Mouse (Mus musculus) right cerebral cortex, postnatal 4 days (tissue): ENCODE results near the gene Htra3.

ENCODE experiments used
- DNase-seq: peaks from one replicate; pipeline ENCODE4 v3.0.0-alpha.2; 2022

The Htra3 gene

DNA sequence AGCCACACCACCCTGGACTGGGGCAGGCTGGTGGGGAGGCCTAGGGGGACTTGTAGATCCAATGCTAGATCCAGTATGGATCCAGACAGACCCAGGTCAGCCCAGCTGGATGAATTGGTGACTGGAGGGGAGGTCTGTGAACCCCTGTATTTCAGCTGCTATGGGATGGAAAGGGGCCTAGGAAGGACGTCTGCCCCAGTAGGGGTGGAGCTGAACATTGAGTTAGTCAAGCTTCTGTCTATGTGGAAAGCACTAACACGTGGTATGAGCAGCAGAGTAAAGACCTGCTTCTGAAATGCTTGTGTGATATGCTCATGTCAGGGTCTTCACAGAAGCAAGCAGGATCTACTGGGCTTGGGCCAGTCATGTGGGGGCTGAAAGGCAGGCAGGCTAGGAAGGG lies 31.4 kb downstream of the Htra3 start:
- DNase-seq = no peak

DNA sequence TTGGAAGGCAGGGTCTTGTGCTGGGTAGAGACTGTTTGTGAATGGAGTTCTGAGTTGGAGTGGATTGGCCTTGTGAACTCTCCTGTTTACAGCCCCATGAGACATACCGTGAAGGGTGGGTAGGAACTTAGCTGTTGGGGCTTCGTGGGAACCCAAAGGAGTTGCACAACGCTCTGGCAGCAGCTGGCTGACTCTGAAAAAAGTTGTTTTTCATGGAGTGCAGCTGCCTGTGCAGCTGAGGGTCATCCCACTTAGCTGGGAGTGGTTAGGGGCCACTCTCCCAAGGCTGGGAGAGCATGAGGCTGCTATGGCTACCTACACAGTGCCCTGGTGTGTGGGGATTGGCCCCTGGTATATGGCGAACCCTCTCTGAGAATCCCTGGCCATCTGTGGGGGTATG lies 32.0 kb downstream of the Htra3 start:
- no peak for DNase-seq

DNA sequence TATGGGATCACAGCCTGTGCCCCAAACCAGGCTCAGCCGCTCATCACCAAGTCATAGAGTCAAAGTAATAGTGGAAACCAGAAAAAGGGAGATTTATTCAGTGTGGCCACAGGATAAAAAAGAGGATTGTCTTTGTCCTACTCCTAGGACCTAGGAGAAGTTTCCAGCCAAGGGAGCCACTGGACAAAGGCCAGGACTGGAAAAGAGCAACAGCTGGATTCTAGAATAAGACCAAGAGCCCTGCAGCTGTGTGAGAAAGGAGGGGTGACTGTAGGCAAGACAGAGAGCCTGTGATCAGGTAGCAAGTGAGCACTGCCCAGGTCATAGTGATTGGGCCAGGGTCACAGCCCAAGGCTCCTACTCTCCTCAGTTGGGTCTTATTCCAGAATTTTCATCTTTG lies 32.7 kb downstream of the Htra3 start:
- DNase-seq = no peak

DNA sequence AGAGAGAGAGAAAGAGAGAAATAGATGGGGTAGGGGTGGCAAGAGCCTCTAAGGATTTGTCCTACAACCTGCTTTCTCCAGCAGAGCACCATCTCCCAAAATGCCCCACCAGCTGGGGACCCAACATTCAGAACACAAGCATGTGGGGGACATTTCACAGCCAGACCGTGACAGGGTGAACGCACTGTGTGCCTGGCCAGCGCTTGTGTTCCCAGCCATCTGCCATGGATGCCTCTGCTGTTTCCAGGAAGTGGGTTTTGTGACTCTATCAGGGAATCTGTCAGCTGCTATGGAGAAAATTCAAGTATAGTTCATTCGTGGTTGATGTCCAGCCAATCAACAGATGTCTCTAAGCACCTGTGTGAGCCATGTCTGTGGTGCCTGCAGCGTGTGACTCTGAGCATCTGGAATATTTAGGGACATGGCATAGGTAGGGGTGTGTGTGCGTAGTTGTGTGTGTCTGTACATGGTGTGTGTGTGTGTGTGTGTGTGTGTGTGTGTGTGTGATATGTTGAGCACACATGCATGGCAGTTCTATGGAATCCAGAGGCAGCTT lies 33.6 kb downstream of the Htra3 start:
- DNase-seq = no peak

DNA sequence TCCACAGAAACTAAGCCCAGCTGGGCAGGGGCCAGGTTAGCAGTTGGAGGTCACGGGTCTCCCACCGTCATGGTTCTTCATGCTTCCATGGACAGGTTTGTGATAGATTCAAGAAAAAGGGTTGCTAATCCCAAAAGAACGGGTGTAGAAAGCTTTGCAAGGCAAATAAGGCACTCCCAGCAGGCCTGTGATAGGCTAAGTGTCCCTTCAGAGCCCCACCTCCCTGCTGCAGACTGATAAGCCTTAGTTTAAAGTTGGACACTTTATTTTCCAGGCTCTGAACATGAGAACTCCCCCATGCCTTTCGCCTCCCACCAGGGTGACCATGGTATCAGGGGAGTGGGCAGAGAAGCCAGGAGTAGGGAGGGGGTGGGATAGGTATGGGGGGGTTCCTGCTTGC lies 35.5 kb downstream of the Htra3 start:
- no peak for DNase-seq

DNA sequence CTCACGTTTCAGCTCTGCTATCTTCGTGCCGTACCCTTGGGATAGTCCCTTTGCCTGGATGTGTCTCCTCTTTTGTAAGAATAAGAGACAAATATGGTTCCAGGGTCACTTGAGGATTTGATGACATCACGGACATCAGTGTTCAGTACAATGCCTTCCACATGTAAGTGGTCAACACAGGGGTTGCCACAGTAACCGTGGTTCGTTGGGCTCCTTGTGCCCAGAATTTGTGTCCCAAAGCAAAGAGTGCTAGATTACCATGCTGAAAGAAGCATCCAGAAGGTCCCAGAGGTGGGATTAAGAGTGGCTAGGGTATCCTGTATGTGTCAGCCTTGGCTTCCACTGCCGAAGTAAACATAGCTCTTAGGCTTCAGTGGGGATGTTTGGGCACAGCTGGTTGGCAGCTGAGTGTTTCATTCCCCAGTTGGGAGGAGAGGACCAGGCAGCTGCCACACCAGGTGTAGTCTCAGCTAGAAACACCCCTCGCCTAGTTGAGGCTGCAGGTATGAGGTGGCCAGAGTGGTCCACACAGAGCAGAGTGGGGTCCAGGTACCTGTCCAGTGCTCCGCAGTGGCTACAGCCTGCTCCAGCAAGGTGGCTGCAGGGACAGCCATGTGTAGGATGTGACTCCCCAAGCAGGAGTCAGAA lies 36.1 kb downstream of the Htra3 start:
- no peak for DNase-seq

DNA sequence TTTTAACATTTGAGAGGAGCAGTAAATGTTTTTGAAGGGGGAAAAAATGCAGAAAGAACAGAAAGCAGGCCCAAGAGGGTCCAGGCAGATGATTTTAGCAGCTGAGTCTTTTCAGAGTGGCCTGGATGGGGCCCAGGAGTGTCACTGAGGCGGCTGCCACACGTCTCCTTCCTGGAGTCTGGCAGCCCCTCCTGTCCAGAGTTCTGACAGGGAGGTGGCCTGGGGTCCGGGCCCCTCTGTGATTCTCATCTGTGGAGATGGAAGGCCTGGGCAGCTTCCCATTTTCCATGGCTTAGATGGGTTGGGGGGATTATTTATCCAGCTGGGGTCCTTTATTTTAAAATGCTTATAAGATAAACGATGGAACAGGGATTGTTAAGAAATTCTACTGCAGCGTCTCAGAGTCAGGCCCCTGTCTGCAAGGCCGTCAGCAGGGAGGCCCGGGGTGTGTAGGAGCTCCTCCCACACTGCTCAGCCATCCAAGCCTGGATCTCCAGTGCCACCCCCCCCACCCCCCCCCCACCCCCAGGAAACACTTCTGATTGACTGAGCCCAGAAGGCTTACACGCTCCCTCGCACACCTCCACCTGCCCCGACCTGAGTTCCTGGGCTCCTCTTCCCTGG lies 37.5 kb downstream of the Htra3 start:
- no peak for DNase-seq

DNA sequence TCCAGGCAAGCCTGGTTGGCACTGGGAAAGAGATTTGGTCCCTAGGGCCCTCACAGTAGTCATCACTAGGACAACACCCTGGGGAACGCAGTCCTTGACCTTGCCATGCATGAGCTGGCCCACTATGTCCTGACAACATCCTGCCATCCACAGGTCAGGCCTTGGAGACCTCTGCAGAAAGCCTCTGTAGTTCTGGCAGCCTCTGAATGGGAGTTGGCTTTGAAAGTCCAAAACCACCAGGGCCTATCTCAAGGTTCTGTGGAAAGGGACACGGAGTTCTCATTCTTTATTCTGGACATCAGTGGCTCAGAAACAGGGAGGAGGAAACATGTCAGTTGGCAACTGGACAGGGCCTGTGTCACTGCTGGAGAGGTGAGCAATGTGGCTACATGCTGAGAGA lies 43.6 kb downstream of the Htra3 start:
- DNase-seq = no peak

DNA sequence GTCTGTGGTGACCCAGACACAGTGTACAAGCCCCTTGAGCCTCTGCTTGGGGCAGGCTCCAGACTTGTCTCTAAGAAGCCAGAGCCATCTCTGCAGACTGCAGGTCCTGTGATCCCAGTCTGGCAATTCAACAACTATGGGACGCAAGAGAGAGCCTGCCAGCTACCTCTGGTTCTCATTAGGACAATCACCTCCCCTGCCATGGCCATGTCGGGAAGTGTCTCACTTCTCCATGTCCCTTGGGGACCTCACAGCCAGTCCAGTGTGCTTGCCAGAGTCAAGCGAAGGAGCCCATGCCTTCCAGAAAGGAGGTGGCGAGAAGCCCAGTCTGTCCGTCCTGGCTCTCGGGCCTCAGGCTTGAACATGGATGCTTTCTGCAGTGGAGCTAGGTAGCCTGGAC lies 46.7 kb downstream of the Htra3 start:
- no peak for DNase-seq

DNA sequence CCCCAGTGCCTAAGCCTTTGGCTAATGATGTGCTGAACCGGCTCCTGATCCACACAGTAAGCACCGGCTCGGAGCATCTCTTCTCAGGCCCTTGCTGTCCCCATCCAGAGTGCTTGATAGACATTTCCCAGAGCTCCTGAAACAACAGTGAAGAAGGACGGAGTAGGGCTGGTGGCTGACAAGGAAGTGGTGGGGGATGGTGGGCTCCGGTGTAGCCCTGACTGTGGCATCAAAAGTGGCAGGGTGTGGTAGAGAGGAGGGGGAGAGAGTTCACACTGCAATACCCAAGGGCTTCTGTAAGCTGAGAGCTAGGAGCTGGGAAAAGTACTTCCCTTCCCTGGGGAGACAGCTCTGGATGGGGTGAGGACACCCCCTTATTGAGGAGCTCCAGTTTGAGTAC lies 47.8 kb downstream of the Htra3 start:
- DNase-seq = no peak

DNA sequence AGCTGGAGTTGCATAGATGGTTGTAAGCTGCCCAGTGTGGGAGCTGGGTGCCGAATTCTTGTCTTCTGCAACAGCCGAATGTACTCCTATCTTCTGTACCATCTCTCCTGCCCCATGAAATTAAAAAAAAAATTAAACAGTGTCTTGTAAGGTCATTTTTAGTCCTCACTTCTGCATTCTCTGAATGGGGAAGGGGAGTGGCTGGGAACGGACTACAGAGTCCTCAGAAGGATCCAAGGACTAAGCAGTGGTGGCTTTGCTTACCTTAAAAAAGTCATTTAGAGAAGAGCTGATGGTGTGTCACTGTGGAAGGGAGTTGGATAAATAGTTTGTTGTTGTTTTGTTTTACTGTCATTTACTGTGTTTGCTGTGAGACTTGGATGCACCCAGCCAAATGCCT lies 48.4 kb downstream of the Htra3 start:
- DNase-seq = no peak

DNA sequence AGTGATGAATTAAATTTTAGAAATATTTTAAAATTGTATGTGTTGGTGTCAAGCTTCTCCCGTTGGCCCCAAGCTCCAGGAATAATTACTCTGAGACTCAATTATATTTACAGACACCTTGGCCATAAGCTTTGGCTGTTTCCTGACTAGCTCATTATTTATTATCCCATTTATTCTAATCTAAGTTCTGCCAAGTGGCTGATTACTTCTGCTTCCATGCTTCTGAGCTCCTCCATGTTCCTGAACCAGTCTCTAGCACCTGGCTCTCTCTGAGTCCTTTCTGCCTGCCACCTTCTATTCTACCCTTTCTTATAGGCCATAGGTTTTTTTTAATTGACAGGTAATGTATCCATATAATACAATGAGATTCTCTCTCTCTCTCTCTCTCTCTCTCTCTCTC lies 48.9 kb downstream of the Htra3 start:
- DNase-seq = no peak

DNA sequence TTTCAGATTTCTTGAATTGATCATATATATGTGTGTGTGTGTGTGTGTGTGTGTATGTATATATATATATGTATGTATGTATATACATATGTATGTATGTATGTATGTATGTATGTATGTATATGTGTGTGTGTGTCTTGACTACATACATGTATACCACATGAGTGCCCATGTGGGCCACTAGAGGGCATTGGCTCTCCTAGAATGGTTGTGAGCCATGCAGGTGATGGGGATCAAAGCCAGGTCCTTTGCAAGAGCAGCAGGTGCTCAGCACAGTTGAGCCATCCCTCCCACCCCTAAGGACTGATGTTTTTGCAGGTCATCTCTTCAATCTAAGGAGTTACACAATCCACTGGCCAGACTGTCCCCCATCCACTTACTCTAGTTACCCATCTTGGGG lies 50.2 kb downstream of the Htra3 start:
- no peak for DNase-seq

DNA sequence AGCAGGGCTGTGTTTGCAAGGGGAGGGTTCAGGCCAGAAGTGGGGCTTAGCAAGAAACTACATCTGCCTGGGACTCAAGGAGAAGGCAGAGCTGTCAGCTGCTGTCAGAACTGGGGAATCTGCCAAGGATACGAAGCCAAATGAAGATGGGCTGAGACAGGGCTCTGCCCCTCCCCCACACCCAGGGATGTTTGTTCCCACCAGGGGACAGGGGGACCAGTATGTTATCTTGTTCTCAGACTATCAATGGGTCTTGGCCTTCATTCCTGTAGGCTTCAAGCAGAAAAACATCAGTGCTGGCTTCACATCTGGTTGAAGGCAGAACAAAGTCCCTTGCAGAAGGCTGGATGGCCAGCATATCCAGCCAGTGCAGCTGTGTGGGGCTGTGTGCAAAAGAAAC lies 50.9 kb downstream of the Htra3 start:
- peak; percentile 56 for DNase-seq

DNA sequence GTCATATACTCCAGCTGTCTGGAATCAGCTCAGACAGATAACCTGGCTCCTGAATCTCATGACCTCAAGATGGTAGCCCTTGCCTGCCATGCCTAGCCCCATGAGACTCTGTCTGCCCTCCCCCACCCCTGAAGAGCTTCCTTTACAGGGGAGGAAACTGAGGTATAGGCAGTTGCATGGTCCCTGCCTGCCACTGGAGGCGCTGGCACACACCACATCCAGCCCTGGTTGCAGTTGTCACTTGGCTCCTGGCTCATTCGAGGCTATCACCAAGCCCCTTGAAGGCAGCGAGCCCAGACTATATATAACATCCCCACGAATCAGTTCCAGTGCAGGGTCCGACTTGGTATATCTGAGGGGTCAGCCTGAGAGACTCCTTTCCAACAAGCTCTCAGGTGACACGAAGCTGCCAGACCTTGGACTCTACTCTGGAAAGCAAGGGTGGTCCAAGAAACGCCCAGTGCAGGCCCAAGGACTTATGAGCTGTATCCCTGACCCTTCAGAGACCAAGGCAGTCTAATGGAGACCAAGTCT lies 52.2 kb downstream of the Htra3 start:
- no peak for DNase-seq

DNA sequence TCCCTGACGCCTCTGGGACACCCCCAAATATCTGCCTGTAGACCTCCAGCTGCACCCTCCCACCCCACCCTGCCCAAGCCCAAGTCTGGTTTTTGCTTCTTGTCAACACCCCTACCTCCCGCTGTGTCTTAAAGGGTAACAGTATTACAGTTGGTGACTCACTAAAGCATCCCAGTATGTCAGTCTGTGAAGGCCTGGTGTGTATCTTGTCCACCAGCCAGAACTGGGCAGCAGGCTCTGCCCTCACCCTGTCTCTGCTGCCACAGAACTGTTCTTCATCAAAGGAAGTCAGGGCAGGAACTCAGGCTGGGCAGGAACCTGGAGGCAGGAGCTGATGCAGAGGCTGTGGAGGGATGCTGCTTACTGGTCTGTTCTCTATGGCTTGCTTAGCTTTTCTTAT lies 53.2 kb downstream of the Htra3 start:
- DNase-seq = no peak

DNA sequence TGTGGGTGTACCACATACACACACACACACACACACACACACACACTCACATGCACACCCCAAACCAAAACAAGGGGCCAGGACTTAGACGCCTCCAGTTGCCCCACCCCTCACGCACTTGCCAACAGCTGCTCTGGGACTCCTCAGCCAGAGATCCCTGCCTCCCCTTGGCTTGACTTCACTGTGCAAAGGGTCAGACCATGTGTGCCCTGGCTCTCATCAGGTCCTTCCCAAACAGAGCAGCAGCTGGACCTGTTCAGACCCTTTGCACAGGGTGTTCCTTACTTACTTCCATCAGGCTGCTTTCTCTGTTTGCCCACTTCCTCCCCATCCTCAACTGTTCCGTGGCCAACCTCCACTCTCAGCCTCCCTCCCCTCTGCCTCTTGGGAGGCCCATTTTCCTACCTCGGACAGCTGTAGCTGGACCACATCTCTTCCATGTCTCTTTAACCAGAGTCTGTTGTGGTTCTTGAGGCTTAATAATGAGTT lies 54.8 kb downstream of the Htra3 start:
- no peak for DNase-seq

DNA sequence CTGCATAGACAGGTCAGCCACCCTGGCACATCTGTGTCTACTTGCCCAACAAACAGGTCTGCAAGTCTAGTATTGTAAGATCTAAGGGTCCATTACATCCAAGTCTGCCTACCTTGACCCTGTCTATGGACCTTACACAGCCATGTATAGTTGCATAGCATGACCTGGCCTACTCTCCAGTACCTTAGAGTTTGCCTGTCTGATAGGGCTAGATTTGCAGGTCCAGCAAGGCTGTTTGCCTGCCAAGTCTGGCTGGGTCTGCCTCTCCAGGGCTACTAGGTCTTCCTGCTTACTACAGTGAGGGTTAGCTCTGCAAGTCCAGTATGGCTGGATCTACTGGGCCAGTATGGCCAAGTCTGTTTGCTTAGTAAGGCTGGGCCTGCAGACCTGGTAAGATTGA lies 55.8 kb downstream of the Htra3 start:
- no peak for DNase-seq

DNA sequence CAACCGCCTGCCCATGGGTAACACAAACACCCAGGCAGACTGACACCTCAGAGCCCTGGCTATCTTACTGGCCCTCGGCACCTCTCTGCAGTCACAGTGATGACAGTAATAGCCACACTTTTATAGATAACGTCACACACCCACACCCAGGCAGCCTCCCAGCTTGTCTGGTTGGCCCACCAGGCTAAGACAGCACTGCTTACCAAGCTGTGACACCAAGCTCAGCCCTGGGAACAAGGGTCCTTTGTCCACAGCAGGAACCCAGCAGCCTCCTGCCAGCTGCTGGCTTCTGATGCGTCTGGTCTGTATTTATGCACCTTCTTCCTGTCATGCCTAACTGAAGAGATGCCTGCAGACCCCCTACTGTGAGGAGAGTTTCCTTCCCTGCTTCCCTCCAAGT lies 58.5 kb downstream of the Htra3 start:
- no peak for DNase-seq

DNA sequence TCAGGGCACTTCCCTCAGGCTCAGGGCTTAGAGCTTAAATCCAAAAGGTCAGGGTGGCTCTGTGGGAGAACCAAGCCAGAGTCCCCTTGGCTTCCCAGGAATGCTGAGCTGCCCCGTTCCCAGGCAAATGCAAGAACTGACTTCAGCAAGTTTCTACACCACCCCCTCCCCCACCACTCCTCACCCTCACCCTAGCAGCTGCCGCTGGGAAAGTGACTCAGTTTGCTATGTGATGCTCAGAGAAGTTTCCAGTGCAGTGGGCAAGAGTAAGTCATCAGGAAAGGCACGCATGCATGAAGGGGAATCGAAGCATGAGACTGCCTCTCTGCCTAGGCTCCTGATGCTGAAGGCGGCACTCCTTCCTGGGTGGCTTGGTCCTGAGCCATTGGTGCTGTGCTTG lies 62.6 kb downstream of the Htra3 start:
- no peak for DNase-seq

DNA sequence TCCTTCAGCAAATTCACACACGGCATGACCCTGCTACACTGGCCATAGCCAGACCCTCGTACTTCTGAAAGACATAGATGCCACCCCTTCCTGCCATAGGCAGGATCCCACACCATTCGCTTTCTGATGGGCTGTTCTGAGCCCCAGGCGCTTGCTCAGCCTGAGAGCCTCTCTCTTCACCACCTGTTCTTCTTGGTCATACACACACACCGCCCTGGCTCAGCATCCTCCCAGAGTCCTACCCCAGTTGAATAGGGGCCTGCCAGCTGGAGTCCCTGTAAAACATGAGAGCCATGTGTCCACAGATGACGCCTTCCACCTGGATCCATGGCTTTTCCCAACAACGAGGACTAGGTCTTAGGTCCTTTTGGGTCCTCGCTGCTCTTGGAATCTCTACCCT lies 66.9 kb downstream of the Htra3 start:
- DNase-seq = no peak

DNA sequence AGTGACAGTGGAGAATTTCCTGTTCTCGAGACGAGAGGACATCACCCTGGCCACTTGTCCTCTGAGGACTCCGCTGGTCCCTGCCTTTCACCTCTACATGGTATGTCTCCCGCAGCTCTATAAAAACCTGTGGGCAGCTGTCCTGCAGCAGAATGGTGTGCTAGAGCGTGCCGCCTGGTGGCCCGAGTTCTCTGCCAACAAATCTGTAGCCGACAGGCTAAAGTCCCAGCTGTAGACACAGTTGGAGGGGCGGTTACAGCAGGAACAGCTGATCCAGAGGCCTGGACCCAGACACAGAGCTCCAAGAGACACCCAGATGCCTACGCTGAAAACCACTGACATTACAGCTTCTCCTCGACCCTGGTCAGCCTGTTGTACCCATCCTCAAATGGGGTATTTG lies 67.7 kb downstream of the Htra3 start:
- no peak for DNase-seq

DNA sequence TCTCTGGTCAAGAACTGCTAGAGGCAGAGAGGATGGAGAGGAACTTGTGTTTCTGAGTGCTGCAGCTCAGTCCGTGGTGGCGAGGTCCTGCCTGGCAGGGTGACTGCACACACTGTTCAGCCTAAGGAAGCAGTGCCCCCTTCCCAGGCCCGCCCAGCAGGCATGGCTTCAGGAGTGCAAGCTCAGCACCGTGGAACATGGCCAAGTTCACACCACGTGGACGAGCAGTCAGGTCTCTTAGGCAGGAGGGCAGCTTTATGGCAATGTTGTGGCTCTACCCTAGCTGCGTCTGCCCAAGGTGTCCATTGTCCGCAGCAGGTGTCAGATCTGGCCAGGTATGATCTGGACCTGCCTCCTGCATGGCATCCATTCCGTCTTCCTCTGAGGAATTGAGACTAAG lies 68.4 kb downstream of the Htra3 start:
- no peak for DNase-seq

DNA sequence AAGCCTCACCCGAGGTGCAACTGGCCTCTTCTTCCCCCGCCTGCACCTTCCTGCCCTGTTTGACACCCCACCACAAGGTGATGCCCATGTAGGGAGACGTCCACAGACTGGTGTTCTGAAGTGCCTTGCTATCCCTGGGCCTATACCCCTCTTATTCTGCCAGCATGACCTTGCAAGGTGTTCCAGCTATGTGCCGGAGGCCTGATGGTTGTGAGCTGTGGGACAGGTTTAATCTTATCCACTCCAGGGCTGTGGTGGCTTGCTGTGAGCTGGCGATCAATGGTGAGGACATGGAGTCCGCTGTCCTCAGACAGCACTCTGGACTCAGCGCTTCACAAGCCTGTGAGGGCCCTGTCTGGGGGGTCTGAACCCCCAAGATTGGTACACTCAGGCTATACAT lies 69.2 kb downstream of the Htra3 start:
- DNase-seq = no peak

DNA sequence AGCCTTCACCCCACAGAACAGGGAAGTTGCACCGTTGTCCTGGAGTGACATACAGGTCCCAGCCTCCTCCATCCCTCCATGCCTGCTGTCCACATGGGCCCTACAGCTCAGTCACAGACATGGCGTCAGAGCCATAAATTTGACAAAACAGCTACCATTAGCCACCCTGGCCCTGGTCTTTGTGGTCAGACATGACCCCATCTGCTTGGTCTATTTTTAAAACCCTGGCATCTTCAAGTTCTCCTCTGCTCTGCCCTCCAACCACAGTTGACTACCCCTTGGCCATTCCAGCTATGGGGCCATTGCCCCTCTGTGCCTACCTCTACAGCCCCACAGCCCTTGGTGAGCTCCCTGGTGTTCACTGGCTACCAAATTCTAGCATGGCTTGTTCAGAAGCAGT lies 69.6 kb downstream of the Htra3 start:
- DNase-seq = no peak
